Mouse (Mus musculus): ENCODE measurements around the gene Telo2.

The Telo2 gene

GRCm38 (mm10) chr17:25101338-25101737 lies 14.4 kb downstream of the Telo2 start:
- 81% methylated on average over 11 of the region's 11 CpGs for WGBS

- WGBS = 96% methylated on average over 6 of the region's 6 CpGs
Measured at GRCm38 (mm10) chr17:25100052-25100451, 15.7 kb downstream of the Telo2 start.

- WGBS = 90% methylated on average over 2 of the region's 2 CpGs
Measured at GRCm38 (mm10) chr17:25096221-25096620, 19.5 kb downstream of the Telo2 start.

DNA sequence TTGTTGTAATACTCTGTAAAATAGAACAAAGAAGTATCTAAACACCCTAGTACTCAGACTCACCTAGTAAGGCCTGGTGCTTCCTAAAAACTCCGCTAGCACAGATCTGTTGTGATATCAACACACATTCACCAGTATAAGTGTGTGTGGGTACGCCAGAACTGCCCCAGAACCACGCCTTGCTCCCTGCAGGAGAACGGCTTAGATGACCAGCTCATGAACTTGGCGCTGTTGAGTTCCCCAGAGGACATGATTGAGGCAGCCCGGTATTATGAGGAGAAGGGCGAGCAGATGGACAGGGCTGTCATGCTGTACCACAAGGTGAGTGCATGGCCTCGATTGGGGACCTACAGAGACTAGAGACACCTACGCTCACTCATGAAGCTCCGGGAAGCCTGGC lies 25.3 kb downstream of the Telo2 start:
- WGBS = 96% methylated on average over 10 of the region's 10 CpGs

DNA sequence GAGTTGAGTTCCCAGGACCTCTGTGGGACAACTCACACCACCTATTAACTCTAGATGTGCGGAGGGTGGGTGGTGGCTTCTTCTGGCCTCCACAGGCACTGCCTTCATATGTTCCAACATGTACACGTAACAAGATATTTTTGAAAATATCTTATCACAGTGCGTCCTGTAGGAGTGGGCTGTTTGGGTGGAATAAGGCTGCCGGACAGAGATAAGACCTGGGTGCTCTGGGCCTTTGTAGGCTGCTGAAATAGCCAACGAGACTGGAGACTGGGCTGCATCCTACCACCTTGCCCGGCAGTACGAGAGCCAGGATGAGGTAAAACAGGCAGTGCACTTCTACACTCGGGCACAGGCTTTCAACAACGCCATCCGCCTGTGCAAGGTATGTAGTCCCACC lies 26.6 kb downstream of the Telo2 start:
- WGBS = 93% methylated on average over 10 of the region's 10 CpGs

DNA sequence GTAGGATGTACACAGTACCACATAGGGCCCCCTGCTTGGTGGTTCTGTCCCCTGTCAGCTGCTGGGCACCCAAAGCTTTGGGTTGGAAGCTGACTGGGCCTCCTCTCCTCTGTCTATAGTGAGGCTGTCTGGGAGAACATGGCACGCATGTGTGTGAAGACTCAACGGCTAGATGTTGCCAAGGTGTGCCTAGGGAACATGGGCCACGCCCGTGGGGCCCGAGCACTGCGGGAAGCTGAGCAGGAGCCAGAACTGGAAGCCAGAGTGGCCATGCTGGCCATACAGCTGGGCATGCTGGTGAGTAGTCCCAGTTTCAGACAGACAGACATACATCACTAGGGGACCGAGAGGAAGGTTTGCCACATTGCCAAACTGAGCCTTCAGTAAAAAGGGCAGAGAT lies 29.0 kb downstream of the Telo2 start:
- WGBS = 92% methylated on average over 7 of the region's 7 CpGs

DNA sequence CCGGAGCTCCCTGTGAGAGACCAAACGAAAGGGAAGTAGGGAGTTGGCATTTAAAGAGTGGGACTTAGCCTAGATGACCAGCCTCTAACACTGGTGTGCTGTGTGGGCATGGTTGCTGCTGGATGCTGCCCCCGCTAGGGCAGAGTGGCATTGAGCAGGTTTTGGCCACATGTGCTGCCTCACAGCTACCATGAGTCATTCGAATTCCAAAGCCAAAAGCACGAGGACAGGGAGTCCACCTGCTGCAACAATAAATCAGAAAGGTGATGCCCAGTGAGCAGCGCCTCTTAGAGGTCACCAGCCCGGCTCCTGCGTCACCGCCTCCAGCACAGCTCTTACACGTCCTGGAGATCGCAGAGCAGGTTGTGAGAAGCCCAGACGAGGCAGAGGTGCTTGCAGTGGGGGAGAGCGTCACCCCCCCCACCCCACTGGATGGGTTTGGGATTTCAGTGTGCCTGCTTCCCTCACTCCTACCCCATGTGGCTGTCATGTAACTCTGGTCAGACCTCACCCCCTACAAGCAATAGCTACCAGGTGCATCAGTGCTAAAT lies 30.9 kb downstream of the Telo2 start:
- 85% methylated on average over 13 of the region's 13 CpGs for WGBS

DNA sequence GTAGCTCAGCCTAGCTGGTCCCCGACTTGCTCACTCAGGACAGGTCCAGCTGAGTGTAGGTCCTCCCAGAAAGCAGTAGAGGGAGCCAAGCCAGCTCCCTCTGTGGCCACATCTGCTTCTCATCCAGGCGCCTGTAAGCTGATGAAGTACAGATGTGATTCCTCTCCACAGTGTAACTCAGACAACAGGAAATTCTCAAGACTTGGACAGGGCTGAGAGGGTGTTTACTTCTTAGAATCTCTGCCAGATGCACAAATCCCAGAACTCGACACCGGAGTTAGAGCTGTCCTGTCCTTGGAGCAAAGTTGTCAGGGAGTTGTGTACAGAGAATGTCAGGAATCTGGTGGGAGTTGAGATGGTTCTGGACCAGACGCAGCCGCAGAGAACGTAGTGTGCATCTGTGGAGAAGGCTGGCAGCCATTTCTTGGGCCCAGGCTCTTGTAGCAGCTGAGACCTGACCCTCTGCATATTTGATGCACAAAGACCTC lies 32.3 kb downstream of the Telo2 start, which contains the start of gene Tmem204:
Gene Tmem204, minus strand, starts transcription at position 148 of the 488 bp plus-strand sequence.
- WGBS = 58% methylated on average over 7 of the region's 7 CpGs

DNA sequence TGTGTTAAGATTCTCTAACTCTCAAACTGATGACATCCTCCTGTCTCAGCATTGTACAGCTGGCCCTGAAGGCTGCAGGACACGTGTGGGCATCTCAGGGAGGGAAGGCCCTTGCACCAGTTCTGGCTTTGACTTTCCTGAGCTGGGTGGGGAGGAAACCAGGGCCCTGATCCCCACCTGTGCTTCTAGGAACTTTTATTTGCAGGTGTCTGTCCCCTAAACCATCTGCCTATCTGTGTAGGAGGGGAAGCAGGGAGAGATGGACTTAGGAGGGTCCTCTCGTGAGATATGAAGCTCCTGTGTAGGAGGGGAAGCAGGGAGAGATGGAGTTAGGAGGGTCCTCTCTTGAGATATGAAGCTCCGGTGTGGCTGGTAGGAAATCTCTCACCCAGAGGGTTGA lies 32.9 kb downstream of the Telo2 start:
- 61% methylated on average over 3 of the region's 3 CpGs for WGBS

- WGBS = 42% methylated on average over 14 of the region's 14 CpGs
Measured at GRCm38 (mm10) chr17:25082081-25082847, 33.5 kb downstream of the Telo2 start.

- 55% methylated on average over 11 of the region's 11 CpGs for WGBS
Measured at GRCm38 (mm10) chr17:25080960-25081381, 34.8 kb downstream of the Telo2 start.

- 72% methylated on average over 13 of the region's 13 CpGs for WGBS
Measured at GRCm38 (mm10) chr17:25080210-25080609, 35.6 kb downstream of the Telo2 start.

DNA sequence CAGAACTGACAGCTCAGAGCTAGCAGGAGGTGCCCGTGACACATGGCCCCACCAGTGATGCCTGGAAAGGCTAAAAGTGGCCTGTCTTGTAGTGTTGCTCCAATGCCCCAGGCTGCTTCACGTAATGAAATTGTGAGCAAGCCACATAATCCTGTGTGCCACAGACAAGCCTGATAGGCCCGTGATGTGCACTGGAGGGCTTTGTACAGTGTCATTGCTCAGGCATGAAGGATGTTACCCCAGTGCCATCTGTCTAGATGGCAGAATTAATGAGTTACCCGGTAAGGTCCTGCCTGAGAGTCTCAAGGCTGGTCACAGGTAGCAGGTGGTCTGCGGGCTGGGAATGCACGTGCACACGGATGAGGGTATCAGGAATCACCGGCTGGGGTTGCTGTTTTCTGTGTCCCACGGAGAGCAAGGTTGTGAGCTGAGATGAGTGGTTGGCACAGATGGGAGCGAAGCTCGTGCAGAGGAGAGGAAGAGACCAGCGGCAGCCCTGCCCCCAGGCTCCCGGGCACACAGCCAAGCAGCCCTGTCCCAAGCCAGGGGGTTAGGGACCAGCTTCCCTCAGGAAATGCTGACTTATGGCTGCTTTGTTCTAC lies 37.9 kb downstream of the Telo2 start:
- 40% methylated on average over 13 of the region's 13 CpGs for WGBS

DNA sequence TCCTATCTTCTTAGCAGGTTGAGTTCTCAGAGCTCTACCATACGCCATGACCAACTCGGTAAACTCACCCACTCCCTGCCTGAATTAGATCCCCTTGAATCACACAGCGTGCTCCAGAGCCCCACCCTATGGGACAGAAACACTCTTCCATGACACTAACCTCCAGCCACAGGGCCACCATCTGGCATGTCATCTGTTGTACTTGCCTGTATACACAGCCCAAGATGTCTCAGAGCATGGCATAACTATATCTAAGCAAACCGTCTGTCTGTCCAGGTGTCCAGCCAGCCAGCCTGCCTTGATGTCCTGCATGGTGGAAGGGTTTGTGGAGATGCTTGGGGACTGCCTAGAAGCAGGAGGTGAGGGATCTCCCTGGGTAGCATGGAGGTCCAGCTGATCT lies 38.9 kb downstream of the Telo2 start:
- 51% methylated on average over 4 of the region's 4 CpGs for WGBS

- WGBS = 74% methylated on average over 2 of the region's 2 CpGs
Measured at GRCm38 (mm10) chr17:25068690-25069089, 47.1 kb downstream of the Telo2 start.

DNA sequence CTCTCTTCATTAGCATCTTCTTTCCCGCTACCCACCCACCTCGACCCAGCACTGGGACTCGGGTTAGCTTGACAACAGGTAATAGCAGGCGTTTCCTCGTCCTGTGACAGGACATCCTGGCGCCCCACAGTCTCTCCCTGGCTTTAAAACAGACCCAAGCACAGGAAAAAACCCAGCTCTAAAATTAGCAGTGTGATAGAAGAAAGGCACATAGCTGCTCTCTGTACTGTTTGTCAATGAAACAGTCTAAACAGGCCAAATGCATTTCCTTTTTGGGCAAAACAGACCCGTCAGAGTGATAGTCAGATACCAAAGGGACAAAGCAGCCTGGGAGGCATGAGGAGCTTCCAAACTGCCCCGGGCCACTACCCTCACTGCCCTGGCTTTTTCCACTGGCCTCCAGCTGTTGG lies 48.3 kb downstream of the Telo2 start:
- WGBS = 64% methylated on average over 8 of the region's 8 CpGs

DNA sequence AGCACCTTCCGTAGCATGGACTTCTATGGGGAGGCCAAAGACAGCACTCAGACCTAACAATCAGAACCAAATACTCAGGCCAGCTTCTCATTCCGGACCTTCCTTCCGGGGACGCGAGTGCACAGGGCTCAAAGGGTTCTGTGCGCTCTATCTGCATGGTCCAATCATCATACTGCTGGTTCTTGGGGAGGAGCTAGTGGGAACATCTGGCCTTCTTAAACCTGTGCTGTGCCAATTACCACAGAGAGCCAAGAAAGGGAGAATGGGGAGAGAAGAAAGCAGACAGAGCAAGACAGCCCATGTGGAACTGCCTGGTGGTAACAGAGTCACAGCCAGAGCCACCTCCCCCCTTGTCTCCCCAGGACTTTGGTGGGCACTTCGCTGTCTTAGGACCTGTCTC lies 49.2 kb downstream of the Telo2 start:
- 78% methylated on average over 7 of the region's 7 CpGs for WGBS

- WGBS = 74% methylated on average over 3 of the region's 3 CpGs
Measured at GRCm38 (mm10) chr17:25065189-25065588, 50.6 kb downstream of the Telo2 start.

DNA sequence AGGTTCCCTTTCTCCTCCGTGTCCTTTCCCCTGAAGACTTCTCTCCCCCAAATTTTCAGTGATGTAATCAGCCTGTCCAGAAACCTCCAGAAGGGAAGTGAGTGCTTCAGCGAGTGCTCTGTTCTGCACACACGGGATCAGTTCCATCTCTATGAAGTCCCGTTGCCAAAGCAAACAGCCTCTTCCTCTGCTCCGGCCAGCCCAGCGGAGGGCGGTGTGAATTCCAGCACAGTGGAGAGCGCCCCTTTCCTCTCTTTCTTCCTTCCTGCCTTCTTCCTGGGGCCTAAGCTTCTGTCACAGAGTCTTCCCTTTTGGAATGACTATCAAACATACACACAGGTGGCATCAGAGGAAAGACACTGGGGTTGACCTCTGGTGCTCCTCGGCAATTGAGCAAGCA lies 51.4 kb downstream of the Telo2 start:
- WGBS = 77% methylated on average over 9 of the region's 9 CpGs

DNA sequence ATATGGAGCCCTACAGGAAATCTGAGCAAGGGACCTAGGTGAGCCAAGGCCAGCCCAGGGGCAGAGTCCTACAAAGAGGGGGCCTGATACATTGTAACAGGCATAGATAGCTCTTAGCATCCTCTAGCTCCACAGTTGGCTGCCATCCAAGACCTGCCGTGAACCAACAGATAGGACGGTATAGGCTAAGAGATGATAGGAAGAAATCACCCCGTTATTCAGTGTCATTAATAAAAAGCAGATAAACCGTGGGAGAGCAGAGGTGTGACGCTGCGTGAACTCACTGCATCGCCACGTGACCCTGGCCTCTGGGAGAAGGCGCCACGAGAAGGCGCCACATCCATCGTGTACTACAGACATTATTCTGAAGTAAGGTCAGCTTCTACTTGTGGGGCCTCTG lies 51.9 kb downstream of the Telo2 start:
- WGBS = 64% methylated on average over 12 of the region's 12 CpGs

- WGBS = 84% methylated on average over 4 of the region's 4 CpGs
Measured at GRCm38 (mm10) chr17:25063261-25063660, 52.5 kb downstream of the Telo2 start.

GRCm38 (mm10) chr17:25057041-25057440 lies 58.7 kb downstream of the Telo2 start:
- WGBS = 94% methylated on average over 6 of the region's 6 CpGs

DNA sequence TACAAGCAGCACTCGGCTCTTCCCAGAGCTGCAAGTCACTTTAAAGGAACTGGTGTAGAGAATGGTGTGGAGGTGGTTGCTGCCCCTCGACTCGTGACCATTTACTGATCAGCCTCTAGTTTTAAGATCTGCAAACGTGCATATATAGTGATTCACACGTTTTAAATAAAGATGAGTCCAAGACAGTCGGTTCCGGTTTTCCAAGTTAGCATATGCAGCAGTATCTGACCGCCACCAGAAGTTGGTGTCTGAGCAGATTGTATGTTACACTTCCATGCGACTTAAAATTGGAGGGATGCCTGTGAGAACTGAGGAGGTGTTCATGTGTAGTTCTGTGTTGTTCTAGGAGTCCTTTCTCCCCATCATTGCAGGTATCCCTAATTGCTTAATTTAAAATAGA lies 62.5 kb downstream of the Telo2 start:
- WGBS = 43% methylated on average over 9 of the region's 9 CpGs
